Comparison of ENCODE assay signal across 9 mouse cellular contexts in the genomic region with DNA sequence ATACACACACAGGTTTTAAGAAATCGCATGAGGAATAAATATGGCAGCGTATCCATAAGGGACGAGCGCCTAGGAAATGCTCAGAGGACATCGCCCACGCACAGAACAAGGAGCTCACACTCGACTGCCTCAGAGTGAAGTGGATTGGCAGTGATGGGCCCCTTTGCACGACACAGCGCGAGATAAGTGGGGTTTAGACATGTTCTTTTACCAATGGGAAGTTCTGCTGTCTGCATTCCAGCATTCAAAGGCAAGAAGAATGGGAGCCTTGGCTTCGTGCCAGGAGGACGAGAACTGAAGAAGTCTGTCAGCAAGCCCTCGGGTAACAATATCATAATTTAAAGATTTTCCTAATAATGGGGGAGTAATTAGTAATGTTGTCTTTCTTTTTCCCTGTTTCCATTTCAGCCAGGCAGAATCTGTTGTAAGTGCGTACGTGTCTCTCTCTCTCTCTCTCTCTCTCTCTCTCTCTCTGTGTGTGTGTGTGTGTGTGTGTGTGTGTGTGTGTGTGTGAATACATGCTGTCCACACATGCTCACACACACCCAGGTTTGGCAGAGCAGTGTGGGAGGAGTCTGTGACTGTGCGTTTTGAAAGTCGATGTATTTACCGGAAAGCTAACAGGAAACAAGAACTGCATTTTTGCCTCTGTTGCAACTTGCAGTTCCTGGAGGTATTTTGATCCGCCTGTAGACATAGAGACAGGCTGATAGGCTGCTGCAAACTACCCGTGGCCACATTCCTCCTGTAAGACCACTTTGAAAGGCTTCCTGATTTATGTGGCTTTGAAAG.
DNase-seq lines count a peak whose midpoint lies in the region; ATAC-seq and TF ChIP-seq lines count a peak whose summit lies in the region.
"Had no signal": no experiment of that assay in that cellular context is flagged by ENCODE, and none has a peak within 500 bp of the region (broad histone marks: within the 10 kb centered on the region; RNA-seq: fewer than 3 reads in every experiment).

No protein-coding gene starts in this region.

- WGBS in lung, embryonic 16.5 days, result 36% methylated on average over 20 of the region's 20 CpGs
- WGBS in heart, embryonic 16.5 days, result 31% methylated on average over 20 of the region's 20 CpGs

- no peak for TF ChIP-seq CTCF in gastrocnemius, adult 2 months (IDR thresholded peaks at IDR 0.05)

- peaks cover 3% of the 10 kb centered on the region for H3K4me1 ChIP-seq in lung, embryonic 16.5 days (replicated peaks; ENCODE audit: control insufficient read depth, insufficient read depth, low read length)
- H3K4me1 ChIP-seq in heart, embryonic 16.5 days (ENCODE audit: control insufficient read depth, insufficient read depth, low read length), result peaks cover 5% of the 10 kb centered on the region
- H3K4me1 ChIP-seq: liver, embryonic 15.5 days had no signal

- H3K27ac ChIP-seq in lung, embryonic 16.5 days (ENCODE audit: low read length), result no peak overlapping the region
- H3K27ac ChIP-seq in heart, embryonic 16.5 days (ENCODE audit: low read length), result no peak overlapping the region
- no peak overlapping the region for H3K27ac ChIP-seq in gastrocnemius, adult 2 months
- H3K27ac ChIP-seq: liver, embryonic 15.5 days had no signal

- no peaks in the 10 kb centered on the region for H3K9me3 ChIP-seq in lung, embryonic 16.5 days (ENCODE audit: control insufficient read depth, low read length)
- H3K9me3 ChIP-seq in heart, embryonic 16.5 days (replicated peaks; ENCODE audit: control insufficient read depth, low read length), result no peaks in the 10 kb centered on the region
- H3K9me3 ChIP-seq: liver, embryonic 15.5 days had no signal

- intact Hi-C loops in gastrocnemius, postnatal 36 days (cut with DNase I), result no loop called here
- intact Hi-C loops in gastrocnemius, adult 2 months (cut with DNase I), result no loop called here

- peak overlapping the region; percentile 31 for H3K4me2 ChIP-seq in lung, embryonic 16.5 days (ENCODE audit: low read depth, low read length)
- peak overlapping the region; percentile 60 for H3K4me2 ChIP-seq in heart, embryonic 16.5 days (ENCODE audit: low read depth, low read length)
- H3K4me2 ChIP-seq: liver, embryonic 15.5 days had no signal

- DNase-seq in gastrocnemius, postnatal 10 days, result peak; percentile 6
- DNase-seq in gastrocnemius, postnatal 36 days, result no peak
- no peak for DNase-seq in lung, adult 18-20 months
- peak; percentile 16 for DNase-seq in right cerebral cortex, adult 18-20 months
- DNase-seq in gastrocnemius, adult 2 months, result no peak

- no peak overlapping the region for H3K9ac ChIP-seq in lung, embryonic 16.5 days (ENCODE audit: low read length)
- H3K9ac ChIP-seq in heart, embryonic 16.5 days (ENCODE audit: low read length), result peak overlapping the region; percentile 28; the same call in 1 of the 2 replicates
- H3K9ac ChIP-seq: liver, embryonic 15.5 days had no signal

- H3K27me3 ChIP-seq in lung, embryonic 16.5 days (ENCODE audit: control insufficient read depth, insufficient read depth, low read depth, low read length), result no peaks in the 10 kb centered on the region
- H3K27me3 ChIP-seq in heart, embryonic 16.5 days (ENCODE audit: control insufficient read depth, insufficient read depth, low read length), result no peaks in the 10 kb centered on the region
- H3K27me3 ChIP-seq: liver, embryonic 15.5 days had no signal

- peak; percentile 23; the same call in 1 of the 2 replicates for ATAC-seq in lung, embryonic 16.5 days (ENCODE audit: low read depth)
- peak; percentile 58 for ATAC-seq in heart, embryonic 16.5 days (replicated peaks; ENCODE audit: extremely low read depth, insufficient read depth, low FRiP score)
- ATAC-seq in erythroblast, adult 5-6 weeks (replicated peaks; ENCODE audit: low FRiP score, poor library complexity, severe bottlenecking), result no peak

- no peak overlapping the region for H3K4me3 ChIP-seq in lung, embryonic 16.5 days (ENCODE audit: low read length)
- peak overlapping the region; percentile 28 for H3K4me3 ChIP-seq in heart, embryonic 16.5 days (ENCODE audit: low read length)
- H3K4me3 ChIP-seq in gastrocnemius, adult 2 months, result no peak overlapping the region
- H3K4me3 ChIP-seq: liver, embryonic 15.5 days had no signal

- H3K36me3 ChIP-seq in lung, embryonic 16.5 days (ENCODE audit: control insufficient read depth, insufficient read depth, low read length), result no peaks in the 10 kb centered on the region
- H3K36me3 ChIP-seq in heart, embryonic 16.5 days (ENCODE audit: control insufficient read depth, insufficient read depth), result no peaks in the 10 kb centered on the region
- H3K36me3 ChIP-seq: liver, embryonic 15.5 days had no signal

Comparison
In these comparisons a context has a peak if more than half of its experiments do, and no peak if none do; other contexts are left out.
1. DNase-seq: peak in gastrocnemius, postnatal 10 days (single experiment) and right cerebral cortex, adult 18-20 months (single experiment); none in gastrocnemius, postnatal 36 days (0 of 2), lung, adult 18-20 months (0 of 2) and gastrocnemius, adult 2 months (single experiment).